Mouse (Mus musculus) liver, postnatal 0 days (tissue): ENCODE measurements around the gene Zfhx2.

Source experiments
- CTCF ChIP-seq: sonication (generic); IDR thresholded peaks from 2 replicates; pipeline ENCODE4 v1.5.1; 2016; ENCODE audit warnings: antibody characterized with exemption, low read depth
- EP300 ChIP-seq: IDR thresholded peaks from 2 replicates; pipeline ENCODE4 v1.6.1; 2016; ENCODE audit warnings: antibody characterized with exemption, low read depth, mild to moderate bottlenecking

DNA sequence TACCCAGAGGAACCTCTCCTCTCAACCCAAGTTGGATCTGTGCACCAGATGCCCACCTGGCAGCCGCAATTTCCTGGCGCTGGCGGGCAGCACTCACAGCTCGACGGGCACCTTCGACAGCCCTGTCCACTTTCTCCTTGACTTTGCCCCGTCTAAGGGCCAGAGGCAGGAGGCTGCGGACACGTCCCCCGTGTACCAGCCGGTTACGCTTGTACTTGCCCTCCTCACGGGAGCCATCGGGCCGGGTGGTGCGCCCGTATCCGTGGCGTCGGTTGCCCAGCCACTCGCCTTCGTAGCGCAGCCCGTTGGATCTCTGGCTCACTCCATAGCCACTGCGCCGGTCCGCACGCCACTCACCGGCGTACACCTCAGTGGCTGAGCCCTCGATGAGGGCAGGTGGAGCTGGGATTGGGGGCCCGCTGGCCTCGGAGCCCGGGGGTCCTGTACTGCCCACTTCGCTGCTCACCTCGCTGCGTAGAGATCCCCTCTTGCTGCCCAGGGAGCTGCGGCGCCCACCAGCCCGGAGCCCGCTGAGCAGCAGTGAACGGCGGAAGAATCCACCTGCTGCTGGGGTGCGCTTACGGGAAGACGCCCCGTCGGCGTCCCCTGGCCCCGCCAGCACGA, 21.3 kb upstream of the Zfhx2 start:
- TF ChIP-seq EP300: no peak
- no peak for TF ChIP-seq CTCF
